In genomic region chr10:112277996-112278395, GRCm38 (mm10) we compare ENCODE assay signal across 29 mouse cellular contexts. TPM values are rescaled to one million over a fixed set of nuclear protein-coding genes. Genes with fewer than 3 reads are reported as not detected.
DNase-seq lines count a peak whose midpoint lies in the region; ATAC-seq lines count a peak whose summit lies in the region.
"Had no signal": no experiment of that assay in that cellular context is flagged by ENCODE, and none has a peak within 500 bp of the region (broad histone marks: within the 10 kb centered on the region; RNA-seq: fewer than 3 reads in every experiment).

No protein-coding gene starts in this region.

- no peak overlapping the region for H3K4me3 ChIP-seq in embryonic facial prominence, embryonic 11.5 days (ENCODE audit: low read depth, low read length)
- H3K4me3 ChIP-seq in embryonic facial prominence, embryonic 10.5 days: no peak overlapping the region
- H3K4me3 ChIP-seq in hindbrain, embryonic 13.5 days: no peak overlapping the region
- H3K4me3 ChIP-seq in hindbrain, embryonic 16.5 days (ENCODE audit: low read length): no peak overlapping the region
- no peak overlapping the region for H3K4me3 ChIP-seq in midbrain, embryonic 15.5 days
- H3K4me3 ChIP-seq: embryonic facial prominence, embryonic 15.5 days; gastrocnemius, adult 2 months; heart, adult 2 months; heart, embryonic 13.5 days; layer of hippocampus, adult 2 months; left cerebral cortex, adult 2 months; limb, embryonic 13.5 days; lung, embryonic 15.5 days had no signal

- H3K27ac ChIP-seq in embryonic facial prominence, embryonic 11.5 days (replicated peaks; ENCODE audit: low read depth, low read length): no peak overlapping the region
- H3K27ac ChIP-seq in embryonic facial prominence, embryonic 10.5 days (replicated peaks): no peak overlapping the region
- H3K27ac ChIP-seq in hindbrain, embryonic 13.5 days: peak overlapping the region; percentile 12; the same call in 1 of the 2 replicates
- H3K27ac ChIP-seq in hindbrain, embryonic 16.5 days (ENCODE audit: low read depth, low read length): no peak overlapping the region
- H3K27ac ChIP-seq in midbrain, embryonic 15.5 days: peak overlapping the region; percentile 32; the same call in 1 of the 2 replicates
- H3K27ac ChIP-seq: embryonic facial prominence, embryonic 15.5 days; gastrocnemius, adult 2 months; heart, adult 2 months; heart, embryonic 13.5 days; layer of hippocampus, adult 2 months; left cerebral cortex, adult 2 months; limb, embryonic 13.5 days; lung, embryonic 15.5 days; stomach, postnatal 0 days had no signal

- no peak overlapping the region for H3K4me2 ChIP-seq in embryonic facial prominence, embryonic 11.5 days (ENCODE audit: low read depth, low read length)
- H3K4me2 ChIP-seq in hindbrain, embryonic 13.5 days: no peak overlapping the region
- no peak overlapping the region for H3K4me2 ChIP-seq in hindbrain, embryonic 16.5 days (ENCODE audit: low read length)
- H3K4me2 ChIP-seq in midbrain, embryonic 15.5 days: no peak overlapping the region
- H3K4me2 ChIP-seq: embryonic facial prominence, embryonic 15.5 days; heart, embryonic 13.5 days; limb, embryonic 13.5 days; liver, embryonic 11.5 days; lung, embryonic 15.5 days had no signal

- no peaks in the 10 kb centered on the region for H3K9me3 ChIP-seq in embryonic facial prominence, embryonic 11.5 days (replicated peaks; ENCODE audit: control insufficient read depth, low read length)
- H3K9me3 ChIP-seq in embryonic facial prominence, embryonic 10.5 days: no peaks in the 10 kb centered on the region
- H3K9me3 ChIP-seq in hindbrain, embryonic 13.5 days: no peaks in the 10 kb centered on the region
- no peaks in the 10 kb centered on the region for H3K9me3 ChIP-seq in hindbrain, embryonic 16.5 days (ENCODE audit: control insufficient read depth, low read length)
- H3K9me3 ChIP-seq in midbrain, embryonic 15.5 days: no peaks in the 10 kb centered on the region
- H3K9me3 ChIP-seq: embryonic facial prominence, embryonic 15.5 days; heart, embryonic 13.5 days; limb, embryonic 13.5 days; lung, embryonic 15.5 days had no signal

- H3K9ac ChIP-seq in embryonic facial prominence, embryonic 11.5 days (replicated peaks; ENCODE audit: low read length): no peak overlapping the region
- no peak overlapping the region for H3K9ac ChIP-seq in hindbrain, embryonic 13.5 days
- H3K9ac ChIP-seq in hindbrain, embryonic 16.5 days (ENCODE audit: low read depth, low read length): no peak overlapping the region
- H3K9ac ChIP-seq in midbrain, embryonic 15.5 days: no peak overlapping the region
- H3K9ac ChIP-seq: embryonic facial prominence, embryonic 15.5 days; heart, embryonic 13.5 days; limb, embryonic 13.5 days; lung, embryonic 15.5 days had no signal

- DNase-seq in embryonic facial prominence, embryonic 11.5 days (ENCODE audit: low spot score): peak; percentile 13
- DNase-seq in embryonic facial prominence, embryonic 10.5 days (ENCODE audit: low spot score): no peak
- DNase-seq in lung, postnatal 10 days: no peak
- no peak for DNase-seq in right cerebral cortex, adult 2 months (ENCODE audit: low spot score in 2 of 2)
- DNase-seq: adrenal gland, postnatal 14 days; cerebellum, adult 11-12 months; cerebellum, postnatal 10 days; gastrocnemius, adult 2 months; gastrocnemius, postnatal 36 days; heart, adult 2 months; heart, postnatal 10 days; kidney, adult 18-20 months; kidney, postnatal 36 days; lung, postnatal 36 days; thymus, adult 18-20 months; thymus, postnatal 25 days had no signal

- 81% methylated on average over 3 of the region's 3 CpGs for WGBS in embryonic facial prominence, embryonic 11.5 days
- WGBS in embryonic facial prominence, embryonic 10.5 days: 82% methylated on average over 3 of the region's 3 CpGs
- WGBS in hindbrain, embryonic 13.5 days: 78% methylated on average over 3 of the region's 3 CpGs
- WGBS in hindbrain, embryonic 16.5 days: 67% methylated on average over 3 of the region's 3 CpGs
- WGBS in midbrain, embryonic 15.5 days: 73% methylated on average over 3 of the region's 3 CpGs

- no peaks in the 10 kb centered on the region for H3K4me1 ChIP-seq in embryonic facial prominence, embryonic 11.5 days (ENCODE audit: control insufficient read depth, insufficient read depth, low read length)
- H3K4me1 ChIP-seq in embryonic facial prominence, embryonic 10.5 days: 0 out of 2 replicates have a peak, but pooled peaks cover 2% of the 10 kb centered on the region
- H3K4me1 ChIP-seq in hindbrain, embryonic 13.5 days (replicated peaks): no peaks in the 10 kb centered on the region
- no peaks in the 10 kb centered on the region; the same call in 1 of the 2 replicates for H3K4me1 ChIP-seq in hindbrain, embryonic 16.5 days (ENCODE audit: control insufficient read depth, insufficient read depth, low read depth, low read length)
- H3K4me1 ChIP-seq in midbrain, embryonic 15.5 days: no peaks in the 10 kb centered on the region
- H3K4me1 ChIP-seq: embryonic facial prominence, embryonic 15.5 days; heart, embryonic 13.5 days; limb, embryonic 13.5 days; lung, embryonic 15.5 days had no signal

- no peaks in the 10 kb centered on the region for H3K36me3 ChIP-seq in embryonic facial prominence, embryonic 11.5 days (replicated peaks; ENCODE audit: control insufficient read depth, insufficient read depth, low read depth, low read length)
- H3K36me3 ChIP-seq in embryonic facial prominence, embryonic 10.5 days (replicated peaks): no peaks in the 10 kb centered on the region
- no peaks in the 10 kb centered on the region for H3K36me3 ChIP-seq in hindbrain, embryonic 13.5 days
- no peaks in the 10 kb centered on the region for H3K36me3 ChIP-seq in hindbrain, embryonic 16.5 days (ENCODE audit: control insufficient read depth, insufficient read depth, low read length)
- H3K36me3 ChIP-seq in midbrain, embryonic 15.5 days (replicated peaks): no peaks in the 10 kb centered on the region
- H3K36me3 ChIP-seq: embryonic facial prominence, embryonic 15.5 days; heart, embryonic 13.5 days; limb, embryonic 13.5 days; lung, embryonic 15.5 days had no signal

- no peaks in the 10 kb centered on the region for H3K27me3 ChIP-seq in embryonic facial prominence, embryonic 11.5 days (ENCODE audit: control insufficient read depth, insufficient read depth, low read length)
- H3K27me3 ChIP-seq in embryonic facial prominence, embryonic 10.5 days (replicated peaks; ENCODE audit: low read depth, poor library complexity, severe bottlenecking): peaks cover 12% of the 10 kb centered on the region
- peaks cover 5% of the 10 kb centered on the region; the same call in 1 of the 2 replicates for H3K27me3 ChIP-seq in hindbrain, embryonic 13.5 days
- no peaks in the 10 kb centered on the region; the same call in 1 of the 2 replicates for H3K27me3 ChIP-seq in hindbrain, embryonic 16.5 days (replicated peaks; ENCODE audit: control insufficient read depth, insufficient read depth, low read length)
- H3K27me3 ChIP-seq in midbrain, embryonic 15.5 days (replicated peaks): no peaks in the 10 kb centered on the region
- H3K27me3 ChIP-seq: lung, embryonic 15.5 days; Patski had no signal

- ATAC-seq in embryonic facial prominence, embryonic 11.5 days (replicated peaks; ENCODE audit: insufficient number of reproducible peaks, low FRiP score, low TSS enrichment, low read depth): no peak
- no peak for ATAC-seq in hindbrain, embryonic 13.5 days (ENCODE audit: low FRiP score)
- ATAC-seq in hindbrain, embryonic 16.5 days: no peak
- ATAC-seq in activated CD4-positive, CD25-positive, alpha-beta regulatory T cell, adult 4 months: peak; percentile 23
- ATAC-seq in midbrain, embryonic 15.5 days (replicated peaks): peak; percentile 83
- ATAC-seq: Patski had no signal

RNA-seq across cellular contexts. Expression of gene Kcnc2, which starts 7.1 kb away (rescaled TPM):
- 0.21 and 1.4 TPM in 2 replicates for polyA plus RNA-seq in embryonic facial prominence, embryonic 11.5 days (2014; fragmentation: Nextera tagmentation; extraction: Ambion mirVana)
- 0.52 and 0.66 TPM in 2 replicates for polyA plus RNA-seq in embryonic facial prominence, embryonic 10.5 days (2016; fragmentation: Nextera tagmentation; extraction: Ambion mirVana)
- 5.3 and 5.6 TPM in 2 replicates for polyA plus RNA-seq in hindbrain, embryonic 13.5 days (2015; fragmentation: Nextera tagmentation; extraction: Ambion mirVana)
- polyA plus RNA-seq in hindbrain, embryonic 16.5 days (2015; fragmentation: Nextera tagmentation; extraction: Ambion mirVana): 7.5 and 8.1 TPM in 2 replicates
- not detected for polyA plus RNA-seq in activated CD4-positive, CD25-positive, alpha-beta regulatory T cell, adult 4 months (2017; shearing (Covaris generic))
- 6.1 and 7.8 TPM in 2 replicates for polyA plus RNA-seq in midbrain, embryonic 15.5 days (2015; fragmentation: Nextera tagmentation; extraction: Ambion mirVana)

Comparison
In these comparisons a context has a peak if more than half of its experiments do, and no peak if none do; other contexts are left out.
1. H3K27ac ChIP-seq: peak in hindbrain, embryonic 13.5 days (single experiment) and midbrain, embryonic 15.5 days (single experiment); none in embryonic facial prominence, embryonic 11.5 days (single experiment), embryonic facial prominence, embryonic 10.5 days (single experiment) and hindbrain, embryonic 16.5 days (single experiment).
2. ATAC-seq: peak in activated CD4-positive, CD25-positive, alpha-beta regulatory T cell, adult 4 months (single experiment) and midbrain, embryonic 15.5 days (single experiment); none in embryonic facial prominence, embryonic 11.5 days (single experiment), hindbrain, embryonic 13.5 days (single experiment) and hindbrain, embryonic 16.5 days (single experiment).